Mouse (Mus musculus) kidney, adult 11 months (tissue): Measurements from ENCODE around the gene Vmn1r239-ps.
"Not testable (repeated sequence)": the region's sequence is repeated elsewhere in the genome, so short reads cannot be mapped to it uniquely, and the experiment has no call there.

Source experiments
- DNase-seq: peaks from one replicate; pipeline ENCODE4 v3.0.0; 2022

The Vmn1r239-ps gene

GRCm38 (mm10) chrX:147453610-147454009, at the start of gene Vmn1r239-ps:
TSS of gene Vmn1r239-ps (minus strand) at chrX:147453710.
- DNase-seq, result not testable (repeated sequence)

GRCm38 (mm10) chrX:147489551-147489950, 36.0 kb upstream of the Vmn1r239-ps start:
- no peak for DNase-seq

- DNase-seq, result no peak
Observed at GRCm38 (mm10) chrX:147443386-147443785, 10.1 kb downstream of the Vmn1r239-ps start.

GRCm38 (mm10) chrX:147435400-147435799, 18.1 kb downstream of the Vmn1r239-ps start:
- DNase-seq, result no peak

GRCm38 (mm10) chrX:147429753-147430152, 23.8 kb downstream of the Vmn1r239-ps start:
- DNase-seq, result no peak

- DNase-seq, result no peak
Observed at GRCm38 (mm10) chrX:147429129-147429528, 24.4 kb downstream of the Vmn1r239-ps start, which contains the start of gene Il13ra2. TSS of gene Il13ra2 (minus strand) at chrX:147429192.
